Mouse (Mus musculus) fibroblast of lung, adult 2 months (primary cell): ENCODE results near the gene Ptpdc1.

Experiments
- DNase-seq: peaks from one replicate; pipeline ENCODE4 v3.0.0-alpha.2; 2011; ENCODE audit warnings: low read depth

Ptpdc1 gene

GRCm38 (mm10) chr13:48655637-48656036, 30.2 kb upstream of the Ptpdc1 start:
- peak; percentile 42 for DNase-seq

- no peak for DNase-seq
Observed at GRCm38 (mm10) chr13:48653788-48654770, 28.6 kb upstream of the Ptpdc1 start.

- DNase-seq: no peak
Observed at GRCm38 (mm10) chr13:48651132-48652065, 25.9 kb upstream of the Ptpdc1 start.

GRCm38 (mm10) chr13:48650615-48651014, 25.2 kb upstream of the Ptpdc1 start:
- no peak for DNase-seq

GRCm38 (mm10) chr13:48646696-48647095, 21.2 kb upstream of the Ptpdc1 start:
- no peak for DNase-seq

GRCm38 (mm10) chr13:48643991-48644390, 18.5 kb upstream of the Ptpdc1 start:
- no peak for DNase-seq

GRCm38 (mm10) chr13:48643072-48643471, 17.6 kb upstream of the Ptpdc1 start:
- DNase-seq: no peak

GRCm38 (mm10) chr13:48639570-48639969, 14.1 kb upstream of the Ptpdc1 start:
- peak; percentile 32 for DNase-seq

- no peak for DNase-seq
Observed at GRCm38 (mm10) chr13:48637706-48638105, 12.2 kb upstream of the Ptpdc1 start.

GRCm38 (mm10) chr13:48631691-48632090, 6.2 kb upstream of the Ptpdc1 start:
- DNase-seq: no peak

- DNase-seq: no peak
Observed at GRCm38 (mm10) chr13:48624968-48625398, 481 bp downstream of the Ptpdc1 start.

- DNase-seq: no peak
Observed at GRCm38 (mm10) chr13:48618890-48619289, 6.6 kb downstream of the Ptpdc1 start.

- no peak for DNase-seq
Observed at GRCm38 (mm10) chr13:48617774-48618173, 7.7 kb downstream of the Ptpdc1 start.

- DNase-seq: no peak
Observed at GRCm38 (mm10) chr13:48614525-48614924, 10.9 kb downstream of the Ptpdc1 start.

GRCm38 (mm10) chr13:48609106-48609505, 16.4 kb downstream of the Ptpdc1 start:
- DNase-seq: no peak

GRCm38 (mm10) chr13:48604591-48604990, 20.9 kb downstream of the Ptpdc1 start:
- no peak for DNase-seq

- DNase-seq: no peak
Observed at GRCm38 (mm10) chr13:48603296-48603695, 22.2 kb downstream of the Ptpdc1 start.

GRCm38 (mm10) chr13:48594605-48595004, 30.9 kb downstream of the Ptpdc1 start:
- no peak for DNase-seq

- no peak for DNase-seq
Observed at GRCm38 (mm10) chr13:48594031-48594430, 31.4 kb downstream of the Ptpdc1 start.

- DNase-seq: no peak
Observed at GRCm38 (mm10) chr13:48593181-48593580, 32.3 kb downstream of the Ptpdc1 start.

- no peak for DNase-seq
Observed at GRCm38 (mm10) chr13:48590743-48591142, 34.7 kb downstream of the Ptpdc1 start.

GRCm38 (mm10) chr13:48587354-48587753, 38.1 kb downstream of the Ptpdc1 start:
- no peak for DNase-seq
